Mouse (Mus musculus) thymus, adult 2 months (tissue): ENCODE measurements around the gene St14. TPM values are rescaled to one million over a fixed set of nuclear protein-coding genes. Genes with fewer than 3 reads are reported as not detected.

Source experiments
- DNase-seq: peaks from one replicate; pipeline ENCODE4 v3.0.0; 2021
- H3K27ac ChIP-seq: fragments of 200-500 bp; 2 replicates; pipeline ENCODE4 v1.5.1; 2012; ENCODE audit warnings: low read length, control low read depth; ENCODE audit not compliant: control insufficient read depth, insufficient read depth
- H3K27me3 ChIP-seq: fragments of 200-500 bp; 2 replicates; pipeline ENCODE4 v1.6.1; 2012; ENCODE audit warnings: mild to moderate bottlenecking, low read length, moderate library complexity, mixed read lengths; ENCODE audit not compliant: control insufficient read depth, insufficient read depth
- H3K36me3 ChIP-seq: fragments of 200-500 bp; 2 replicates; pipeline ENCODE4 v1.6.1; 2012; ENCODE audit warnings: mild to moderate bottlenecking, low read length, moderate library complexity; ENCODE audit not compliant: control insufficient read depth, insufficient read depth
- H3K4me1 ChIP-seq: fragments of 200-500 bp; replicated peaks from 2 replicates; pipeline ENCODE4 v1.6.1; 2012; ENCODE audit warnings: low read length; ENCODE audit not compliant: control insufficient read depth, insufficient read depth
- H3K4me3 ChIP-seq: fragments of 200-500 bp; 2 replicates; pipeline ENCODE4 v1.5.1; 2012; ENCODE audit warnings: mild to moderate bottlenecking, low read length, control low read depth, moderate library complexity; ENCODE audit not compliant: control insufficient read depth, insufficient read depth
- CTCF ChIP-seq: fragments of 200-500 bp; IDR thresholded peaks from 2 replicates; pipeline ENCODE4 v1.5.1; 2012; ENCODE audit warnings: mild to moderate bottlenecking, control low read depth, low read length, moderate library complexity, borderline replicate concordance; ENCODE audit not compliant: control insufficient read depth, poor library complexity, insufficient read depth; ENCODE audit errors: extremely low read depth
- POLR2A ChIP-seq: fragments of 200-500 bp; IDR thresholded peaks from 2 replicates; pipeline ENCODE4 v1.6.1; 2012; ENCODE audit warnings: mild to moderate bottlenecking, low read length, control low read depth, moderate library complexity; ENCODE audit not compliant: control insufficient read depth, poor library complexity, insufficient read depth; ENCODE audit errors: extremely low read depth
- WGBS: fragments of 180-500 bp; shearing (Covaris S2); methylation state at CpG from one replicate; pipeline ENCODE4 v1.1.7; 2018; 5-methylcytosine and 5-hydroxymethylcytosine counted together
- polyA plus RNA-seq: library from polyadenylated mRNA; depleted of rRNA; stranded (reverse); fragments of >200 nt; gene quantifications from 2 replicates; pipeline ENCODE4 v1.2.3, GENCODE M21; 2012

The St14 gene
- polyA plus RNA-seq, 1 experiment = 15.8 TPM

GRCm38 (mm10) chr9:31127876-31128465 is 3.7 kb downstream of the St14 start:
- H3K4me3 ChIP-seq = no peak overlapping the region
- peaks cover 4% of the 10 kb centered on the region; the same call in 1 of the 2 replicates for H3K27me3 ChIP-seq
- 10% methylated on average over 12 of the region's 12 CpGs for WGBS
- no peak for DNase-seq
- TF ChIP-seq POLR2A = no peak
- no peak for TF ChIP-seq CTCF
- H3K4me1 ChIP-seq = peaks cover 24% of the 10 kb centered on the region
- no peaks in the 10 kb centered on the region for H3K36me3 ChIP-seq
- H3K27ac ChIP-seq = no peak overlapping the region

- DNase-seq = no peak
- WGBS = 95% methylated on average over 7 of the region's 7 CpGs
These were observed 5.6 kb downstream of the St14 start for GRCm38 (mm10) chr9:31126079-31126478.

GRCm38 (mm10) chr9:31122464-31123030 is 9.1 kb downstream of the St14 start:
- 94% methylated on average over 13 of the region's 13 CpGs for WGBS

More at GRCm38 (mm10) chr9:31126079-31126478, 5.6 kb downstream of the St14 start:
- H3K36me3 ChIP-seq = no peaks in the 10 kb centered on the region
- H3K4me3 ChIP-seq = no peak overlapping the region
- H3K27ac ChIP-seq = no peak overlapping the region
- TF ChIP-seq POLR2A = no peak
- H3K27me3 ChIP-seq = peaks cover 2% of the 10 kb centered on the region; the same call in 1 of the 2 replicates
- H3K4me1 ChIP-seq = peaks cover 14% of the 10 kb centered on the region

GRCm38 (mm10) chr9:31120533-31120915 is 11.1 kb downstream of the St14 start:
- 76% methylated on average over 4 of the region's 4 CpGs for WGBS
- Histone ChIP-seq H3K4me1 (no peaks in the 10 kb centered on the region), H3K27ac (no peak overlapping the region; the same call in 1 of the 2 replicates), H3K4me3 (no peak overlapping the region), H3K36me3 (no peaks in the 10 kb centered on the region), H3K27me3 (no peaks in the 10 kb centered on the region)
- DNase-seq = no peak
- TF ChIP-seq CTCF (no peak), POLR2A (no peak)

More at GRCm38 (mm10) chr9:31122464-31123030, 9.1 kb downstream of the St14 start:
- Histone ChIP-seq H3K27ac (no peak overlapping the region), H3K4me1 (no peaks in the 10 kb centered on the region), H3K27me3 (no peaks in the 10 kb centered on the region), H3K4me3 (no peak overlapping the region), H3K36me3 (no peaks in the 10 kb centered on the region)
- TF ChIP-seq CTCF = no peak
- no peak for TF ChIP-seq POLR2A
- DNase-seq = no peak

- 0 out of 2 replicates have a peak overlapping the region, but pooled peaks have one; percentile 29 for H3K27ac ChIP-seq
- TF ChIP-seq CTCF = no peak
- no peaks in the 10 kb centered on the region for H3K27me3 ChIP-seq
- no peaks in the 10 kb centered on the region for H3K4me1 ChIP-seq
- no peaks in the 10 kb centered on the region for H3K36me3 ChIP-seq
- H3K4me3 ChIP-seq = no peak overlapping the region
- DNase-seq = no peak
- 80% methylated on average over 11 of the region's 11 CpGs for WGBS
These were observed 11.6 kb downstream of the St14 start for GRCm38 (mm10) chr9:31119882-31120532.

- TF ChIP-seq CTCF (no peak), POLR2A (no peak)
- no peaks in the 10 kb centered on the region for H3K27me3 ChIP-seq
- 86% methylated on average over 5 of the region's 5 CpGs for WGBS
- no peak overlapping the region for H3K27ac ChIP-seq
- no peaks in the 10 kb centered on the region for H3K4me1 ChIP-seq
- no peak for DNase-seq
- H3K4me3 ChIP-seq = no peak overlapping the region
- H3K36me3 ChIP-seq = no peaks in the 10 kb centered on the region
These were observed 12.2 kb downstream of the St14 start for GRCm38 (mm10) chr9:31119405-31119804.
